Mouse (Mus musculus) erythroblast, embryonic 14.5 days (primary cell): ENCODE measurements around the gene Nrp1.

ENCODE experiments used
- GATA1 ChIP-seq: IDR thresholded peaks from 2 replicates; pipeline ENCODE4 v1.6.1; 2012; ENCODE audit warnings: low read length, inconsistent platforms, mixed read lengths
- TAL1 ChIP-seq: IDR thresholded peaks from 3 replicates; pipeline ENCODE4 v1.6.1; 2012; ENCODE audit warnings: low read length, inconsistent platforms, mixed read lengths

DNA sequence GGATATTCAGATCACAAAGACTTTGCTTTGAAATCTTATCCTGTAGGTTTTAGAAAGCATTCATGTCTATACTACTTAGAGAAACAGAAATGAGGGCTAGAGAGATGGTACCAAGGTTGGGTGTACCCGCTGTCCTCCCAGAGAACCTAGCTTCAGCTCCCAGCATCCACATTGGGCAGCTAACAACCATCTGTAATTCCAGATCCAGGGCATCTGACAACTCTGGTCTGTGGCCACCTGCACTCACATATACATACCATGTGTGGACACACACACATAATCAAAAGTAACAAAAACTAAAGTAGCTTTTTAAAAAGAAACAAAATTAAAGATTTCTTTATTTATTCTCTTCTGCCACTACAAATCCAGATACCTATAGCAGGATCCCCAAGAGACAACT lies 3.3 kb upstream of the Nrp1 start:
- TF ChIP-seq GATA1 (no peak), TAL1 (no peak)
